Mouse (Mus musculus) right cerebral cortex, postnatal 36 days (tissue): ENCODE results near the gene Ssx2ip.
"Not testable (repeated sequence)": the region's sequence is repeated elsewhere in the genome, so short reads cannot be mapped to it uniquely, and the experiment has no call there.

Experiments used
- DNase-seq, 2 experiments: peaks; one replicate each; pipeline ENCODE4 v3.0.0; 2022; ENCODE audit warnings: low spot score in 2 of 2, mixed read lengths in 1 of 2

Gene Ssx2ip

GRCm38 (mm10) chr3:146403770-146404169, 672 bp upstream of the Ssx2ip start:
- DNase-seq = no peak

GRCm38 (mm10) chr3:146405213-146406006, 968 bp downstream of the Ssx2ip start:
- DNase-seq = no peak

GRCm38 (mm10) chr3:146406007-146406341, 1.5 kb downstream of the Ssx2ip start:
- DNase-seq = no peak

- no peak for DNase-seq
Measured at GRCm38 (mm10) chr3:146407086-146407721, 2.8 kb downstream of the Ssx2ip start.

- no peak for DNase-seq
Measured at GRCm38 (mm10) chr3:146410114-146410513, 5.7 kb downstream of the Ssx2ip start.

GRCm38 (mm10) chr3:146412008-146412407, 7.6 kb downstream of the Ssx2ip start:
- DNase-seq = no peak

GRCm38 (mm10) chr3:146412480-146412879, 8.0 kb downstream of the Ssx2ip start:
- DNase-seq = no peak

- no peak for DNase-seq
Measured at GRCm38 (mm10) chr3:146413016-146413415, 8.6 kb downstream of the Ssx2ip start.

GRCm38 (mm10) chr3:146413992-146414391, 9.6 kb downstream of the Ssx2ip start:
- DNase-seq = no peak

- DNase-seq = no peak
Measured at GRCm38 (mm10) chr3:146414555-146414954, 10.1 kb downstream of the Ssx2ip start.

GRCm38 (mm10) chr3:146417873-146418272, 13.4 kb downstream of the Ssx2ip start:
- no peak for DNase-seq

GRCm38 (mm10) chr3:146418901-146419300, 14.5 kb downstream of the Ssx2ip start:
- DNase-seq = no peak

- DNase-seq = no peak
Measured at GRCm38 (mm10) chr3:146419534-146419933, 15.1 kb downstream of the Ssx2ip start.

- no peak for DNase-seq
Measured at GRCm38 (mm10) chr3:146419992-146420537, 15.6 kb downstream of the Ssx2ip start.

- DNase-seq = no peak
Measured at GRCm38 (mm10) chr3:146421787-146422186, 17.3 kb downstream of the Ssx2ip start.

- no peak for DNase-seq
Measured at GRCm38 (mm10) chr3:146423710-146424109, 19.3 kb downstream of the Ssx2ip start.

- no peak for DNase-seq
Measured at GRCm38 (mm10) chr3:146424306-146424900, 20.0 kb downstream of the Ssx2ip start.

GRCm38 (mm10) chr3:146425902-146426301, 21.5 kb downstream of the Ssx2ip start:
- DNase-seq = no peak

- DNase-seq = no peak
Measured at GRCm38 (mm10) chr3:146426489-146426888, 22.0 kb downstream of the Ssx2ip start.

GRCm38 (mm10) chr3:146433063-146433462, 28.6 kb downstream of the Ssx2ip start:
- not testable (repeated sequence) for DNase-seq

GRCm38 (mm10) chr3:146433681-146434350, 29.4 kb downstream of the Ssx2ip start:
- DNase-seq = no peak

GRCm38 (mm10) chr3:146434686-146435085, 30.2 kb downstream of the Ssx2ip start:
- DNase-seq = no peak
